In genomic region chr10:61783621-61784251, GRCm38 (mm10) we compare ENCODE assay signal across 7 mouse cellular contexts. TPM values are rescaled to one million over a fixed set of nuclear protein-coding genes. Genes with fewer than 3 reads are reported as not detected.
DNase-seq lines count a peak whose midpoint lies in the region; ATAC-seq and TF ChIP-seq lines count a peak whose summit lies in the region.

TSS of gene H2afy2 (minus strand) at chr10:61784147.

- peak; percentile 90 for DNase-seq in midbrain, postnatal 0 days (ENCODE audit: low spot score)
- peak; percentile 43 for DNase-seq in testis, postnatal 14 days (ENCODE audit: low spot score)

- H3K36me3 ChIP-seq in embryonic facial prominence, embryonic 15.5 days = no peaks in the 10 kb centered on the region
- no peaks in the 10 kb centered on the region for H3K36me3 ChIP-seq in heart, embryonic 11.5 days (ENCODE audit: control insufficient read depth, insufficient read depth, low read length)
- no peaks in the 10 kb centered on the region for H3K36me3 ChIP-seq in kidney, embryonic 15.5 days
- H3K36me3 ChIP-seq in limb, embryonic 15.5 days = no peaks in the 10 kb centered on the region
- no peaks in the 10 kb centered on the region for H3K36me3 ChIP-seq in midbrain, postnatal 0 days (ENCODE audit: insufficient read depth, low read length)

- no peaks in the 10 kb centered on the region for H3K27me3 ChIP-seq in embryonic facial prominence, embryonic 15.5 days
- no peaks in the 10 kb centered on the region for H3K27me3 ChIP-seq in heart, embryonic 11.5 days (ENCODE audit: control insufficient read depth, insufficient read depth, low read length)
- H3K27me3 ChIP-seq in kidney, embryonic 15.5 days = no peaks in the 10 kb centered on the region; the same call in 1 of the 2 replicates
- H3K27me3 ChIP-seq in limb, embryonic 15.5 days = no peaks in the 10 kb centered on the region
- no peaks in the 10 kb centered on the region for H3K27me3 ChIP-seq in midbrain, postnatal 0 days (ENCODE audit: insufficient read depth, low read length)

- peak within 1 kb of the TSS; percentile 72 for H3K4me3 ChIP-seq in brown adipose tissue, adult 24 weeks (ENCODE audit: insufficient read depth, low read depth, low read length)
- peak within 1 kb of the TSS; percentile 86 for H3K4me3 ChIP-seq in embryonic facial prominence, embryonic 15.5 days (replicated peaks)
- H3K4me3 ChIP-seq in heart, embryonic 11.5 days (ENCODE audit: low read depth, low read length) = peak within 1 kb of the TSS; percentile 89
- H3K4me3 ChIP-seq in kidney, embryonic 15.5 days (replicated peaks) = peak within 1 kb of the TSS; percentile 90
- H3K4me3 ChIP-seq in limb, embryonic 15.5 days = peak within 1 kb of the TSS; percentile 75
- peak within 1 kb of the TSS; percentile 87 for H3K4me3 ChIP-seq in midbrain, postnatal 0 days (ENCODE audit: low read depth, low read length)

- H3K27ac ChIP-seq in brown adipose tissue, adult 24 weeks (replicated peaks; ENCODE audit: low read depth, low read length) = no peak within 1 kb of the TSS
- H3K27ac ChIP-seq in embryonic facial prominence, embryonic 15.5 days (replicated peaks) = peak within 1 kb of the TSS; percentile 95
- peak within 1 kb of the TSS; percentile 89 for H3K27ac ChIP-seq in heart, embryonic 11.5 days (ENCODE audit: low read depth, low read length)
- H3K27ac ChIP-seq in kidney, embryonic 15.5 days = peak within 1 kb of the TSS; percentile 91
- H3K27ac ChIP-seq in limb, embryonic 15.5 days = peak within 1 kb of the TSS; percentile 96
- peak within 1 kb of the TSS; percentile 100 for H3K27ac ChIP-seq in midbrain, postnatal 0 days (ENCODE audit: low read depth, low read length)

- WGBS in embryonic facial prominence, embryonic 15.5 days = under 1% methylated on average over 50 of the region's 50 CpGs
- WGBS in heart, embryonic 11.5 days (ENCODE audit: insufficient replicate concordance) = under 1% methylated on average over 50 of the region's 50 CpGs
- WGBS in kidney, embryonic 15.5 days = under 1% methylated on average over 50 of the region's 50 CpGs
- WGBS in limb, embryonic 15.5 days = under 1% methylated on average over 50 of the region's 50 CpGs
- under 1% methylated on average over 50 of the region's 50 CpGs for WGBS in midbrain, postnatal 0 days

- H3K4me2 ChIP-seq in embryonic facial prominence, embryonic 15.5 days (replicated peaks) = peak within 1 kb of the TSS; percentile 58
- H3K4me2 ChIP-seq in heart, embryonic 11.5 days = peak within 1 kb of the TSS; percentile 78
- H3K4me2 ChIP-seq in kidney, embryonic 15.5 days = peak within 1 kb of the TSS; percentile 85
- H3K4me2 ChIP-seq in limb, embryonic 15.5 days = peak within 1 kb of the TSS; percentile 80
- H3K4me2 ChIP-seq in midbrain, postnatal 0 days (ENCODE audit: low read depth, low read length, poor library complexity, severe bottlenecking) = peak within 1 kb of the TSS; percentile 59

- peak; percentile 84 for ATAC-seq in embryonic facial prominence, embryonic 15.5 days (ENCODE audit: insufficient number of reproducible peaks, low FRiP score, low TSS enrichment, low read depth)
- ATAC-seq in heart, embryonic 11.5 days (replicated peaks; ENCODE audit: insufficient number of reproducible peaks, low FRiP score, low TSS enrichment) = peak; percentile 79
- ATAC-seq in kidney, embryonic 15.5 days (replicated peaks; ENCODE audit: low FRiP score) = peak; percentile 74
- ATAC-seq in limb, embryonic 15.5 days (ENCODE audit: insufficient number of reproducible peaks, low FRiP score, low TSS enrichment, low read depth) = peak; percentile 79
- peak; percentile 89 for ATAC-seq in midbrain, postnatal 0 days (ENCODE audit: low FRiP score)

- H3K9me3 ChIP-seq in embryonic facial prominence, embryonic 15.5 days (replicated peaks) = no peaks in the 10 kb centered on the region
- no peaks in the 10 kb centered on the region for H3K9me3 ChIP-seq in heart, embryonic 11.5 days (replicated peaks; ENCODE audit: control insufficient read depth, low read length)
- no peaks in the 10 kb centered on the region for H3K9me3 ChIP-seq in kidney, embryonic 15.5 days (replicated peaks)
- no peaks in the 10 kb centered on the region for H3K9me3 ChIP-seq in limb, embryonic 15.5 days
- no peaks in the 10 kb centered on the region for H3K9me3 ChIP-seq in midbrain, postnatal 0 days (ENCODE audit: low read length)

- 0 out of 2 replicates have a peak, but pooled peaks cover 3% of the 10 kb centered on the region for H3K4me1 ChIP-seq in brown adipose tissue, adult 24 weeks (ENCODE audit: control insufficient read depth, insufficient read depth, insufficient read length, low read length)
- H3K4me1 ChIP-seq in embryonic facial prominence, embryonic 15.5 days = peaks cover 20% of the 10 kb centered on the region
- H3K4me1 ChIP-seq in heart, embryonic 11.5 days (ENCODE audit: control insufficient read depth, insufficient read depth, low read length) = 0 out of 2 replicates have a peak, but pooled peaks cover 3% of the 10 kb centered on the region
- H3K4me1 ChIP-seq in kidney, embryonic 15.5 days = peaks cover 52% of the 10 kb centered on the region
- peaks cover 18% of the 10 kb centered on the region for H3K4me1 ChIP-seq in limb, embryonic 15.5 days
- peaks cover 4% of the 10 kb centered on the region; the same call in 1 of the 2 replicates for H3K4me1 ChIP-seq in midbrain, postnatal 0 days (ENCODE audit: insufficient read depth, low read length)

- peak within 1 kb of the TSS; percentile 92 for H3K9ac ChIP-seq in embryonic facial prominence, embryonic 15.5 days
- peak within 1 kb of the TSS; percentile 96 for H3K9ac ChIP-seq in heart, embryonic 11.5 days (ENCODE audit: low read depth, low read length)
- H3K9ac ChIP-seq in kidney, embryonic 15.5 days = peak within 1 kb of the TSS; percentile 96
- peak within 1 kb of the TSS; percentile 83 for H3K9ac ChIP-seq in limb, embryonic 15.5 days
- peak within 1 kb of the TSS; percentile 100 for H3K9ac ChIP-seq in midbrain, postnatal 0 days (replicated peaks; ENCODE audit: low read length, poor library complexity, severe bottlenecking)

- peak; percentile 68 for TF ChIP-seq CTCF in midbrain, postnatal 0 days (IDR thresholded peaks at IDR 0.05)

RNA-seq across cellular contexts. Expression of gene H2afy2, which starts in this region (rescaled TPM):
- not detected in 2 replicates for polyA plus RNA-seq in brown adipose tissue, adult 24 weeks (2012; ENCODE audit: insufficient read depth, insufficient read length, missing spikeins)
- polyA plus RNA-seq in embryonic facial prominence, embryonic 15.5 days (2015; fragmentation: Nextera tagmentation; extraction: Ambion mirVana) = 159 and 168 TPM in 2 replicates
- 57.9 and 62.0 TPM in 2 replicates for polyA plus RNA-seq in heart, embryonic 11.5 days (2014; fragmentation: Nextera tagmentation; extraction: Ambion mirVana)
- 155 and 156 TPM in 2 replicates for polyA plus RNA-seq in kidney, embryonic 15.5 days (2015; fragmentation: Nextera tagmentation; extraction: Ambion mirVana)
- polyA plus RNA-seq in limb, embryonic 15.5 days (2015; fragmentation: Nextera tagmentation; extraction: Ambion mirVana) = 127 and 144 TPM in 2 replicates
- total RNA-seq in midbrain, postnatal 0 days (2014; rRNA removed) = 116 and 123 TPM in 2 replicates
- 185 and 206 TPM in 2 replicates for polyA plus RNA-seq in midbrain, postnatal 0 days (2015; fragmentation: Nextera tagmentation; extraction: Ambion mirVana)

Comparison
In these comparisons a context has a peak if more than half of its experiments do, and no peak if none do; other contexts are left out.
1. RNA of gene H2afy2 (polyA plus RNA-seq): 185 to 206 TPM in midbrain, postnatal 0 days, 159 to 168 TPM in embryonic facial prominence, embryonic 15.5 days, 155 to 156 TPM in kidney, embryonic 15.5 days, 127 to 144 TPM in limb, embryonic 15.5 days and 57.9 to 62.0 TPM in heart, embryonic 11.5 days; not detected in brown adipose tissue, adult 24 weeks; every median in the first group is over 10 times any median in the second.
2. Peak in every context shown above with its lines, with median percentiles within 50 percentile points of each other: H3K4me3 ChIP-seq, ATAC-seq, H3K4me2 ChIP-seq and H3K9ac ChIP-seq.